Mouse (Mus musculus) midbrain, embryonic 13.5 days (tissue): ENCODE measurements around the gene Igdcc3. TPM values are rescaled to one million over a fixed set of nuclear protein-coding genes. Genes with fewer than 3 reads are reported as not detected.
A peak's percentile ranks its signal among the peaks of the same experiment; 100 is the strongest.

Experiments used
- ATAC-seq: fragments of 200-750 bp; cut with Nextera tagmentation; 2 replicates; pipeline ENCODE4 v1.8.0; 2017; ENCODE audit warnings: mild to moderate bottlenecking, moderate TSS enrichment, moderate library complexity
- H3K27ac ChIP-seq: fragments of 300-500 bp; sonication (generic); 2 replicates; pipeline ENCODE4 v1.5.1; 2015; ENCODE audit warnings: inconsistent platforms, mild to moderate bottlenecking, moderate library complexity
- H3K27me3 ChIP-seq: fragments of 300-500 bp; sonication (generic); 2 replicates; pipeline ENCODE4 v1.6.1; 2015; ENCODE audit warnings: mild to moderate bottlenecking, inconsistent platforms
- H3K36me3 ChIP-seq: fragments of 300-500 bp; sonication (generic); 2 replicates; pipeline ENCODE4 v1.6.1; 2015; ENCODE audit warnings: mild to moderate bottlenecking, inconsistent platforms
- H3K4me1 ChIP-seq: fragments of 300-500 bp; sonication (generic); replicated peaks from 2 replicates; pipeline ENCODE4 v1.6.1; 2015; ENCODE audit warnings: inconsistent platforms
- H3K4me2 ChIP-seq: fragments of 300-500 bp; sonication (generic); replicated peaks from 2 replicates; pipeline ENCODE4 v1.6.1; 2015; ENCODE audit warnings: moderate library complexity, mild to moderate bottlenecking, inconsistent platforms
- H3K4me3 ChIP-seq: fragments of 300-500 bp; sonication (generic); replicated peaks from 2 replicates; pipeline ENCODE4 v1.5.1; 2015; ENCODE audit warnings: mild to moderate bottlenecking, inconsistent platforms
- H3K9ac ChIP-seq: fragments of 300-500 bp; sonication (generic); replicated peaks from 2 replicates; pipeline ENCODE4 v1.6.1; 2015; ENCODE audit warnings: mild to moderate bottlenecking, inconsistent platforms
- H3K9me3 ChIP-seq: fragments of 300-500 bp; sonication (generic); 2 replicates; pipeline ENCODE4 v1.6.1; 2016; ENCODE audit warnings: mild to moderate bottlenecking, inconsistent platforms
- WGBS: fragments of 180-500 bp; shearing (Covaris S2); methylation state at CpG from one replicate; pipeline ENCODE4 v1.1.7; 2015; 5-methylcytosine and 5-hydroxymethylcytosine counted together
- polyA plus RNA-seq: library from polyadenylated mRNA; unstranded; fragments of >200 nt; fragmentation: Nextera tagmentation; extraction: Ambion mirVana; gene quantifications from 2 replicates; pipeline ENCODE4 v1.2.1, GENCODE M21; 2015

The Igdcc3 gene
- polyA plus RNA-seq, 1 experiment from 2014 or later = 25.2 TPM

DNA sequence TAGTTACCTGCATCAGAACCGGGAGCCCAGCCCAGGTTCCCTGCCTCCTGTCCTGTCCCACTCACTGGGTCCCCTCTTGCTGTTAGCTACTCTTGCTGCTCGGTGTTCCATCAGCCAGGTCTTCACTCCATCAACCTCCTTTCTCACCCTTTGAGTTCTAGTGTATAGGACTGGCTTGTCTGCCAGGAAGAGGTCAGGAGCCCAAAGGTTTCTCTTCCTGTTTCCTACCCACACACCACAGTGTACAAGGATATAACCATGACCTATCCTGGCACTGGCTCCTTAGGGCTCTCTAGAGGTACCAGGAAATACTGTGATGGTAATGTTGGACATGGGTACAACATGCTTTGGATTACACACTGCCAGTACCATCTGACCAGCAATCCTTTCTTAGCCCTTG, 27.3 kb upstream of the Igdcc3 start:
- Histone ChIP-seq H3K9ac (no peak overlapping the region), H3K4me1 (peaks cover 23% of the 10 kb centered on the region), H3K4me3 (no peak overlapping the region), H3K36me3 (peaks cover 45% of the 10 kb centered on the region), H3K4me2 (no peak overlapping the region), H3K27me3 (no peaks in the 10 kb centered on the region), H3K27ac (no peak overlapping the region), H3K9me3 (no peaks in the 10 kb centered on the region)
- ATAC-seq = no peak
- 100% methylated on average over 2 of the region's 2 CpGs for WGBS

DNA sequence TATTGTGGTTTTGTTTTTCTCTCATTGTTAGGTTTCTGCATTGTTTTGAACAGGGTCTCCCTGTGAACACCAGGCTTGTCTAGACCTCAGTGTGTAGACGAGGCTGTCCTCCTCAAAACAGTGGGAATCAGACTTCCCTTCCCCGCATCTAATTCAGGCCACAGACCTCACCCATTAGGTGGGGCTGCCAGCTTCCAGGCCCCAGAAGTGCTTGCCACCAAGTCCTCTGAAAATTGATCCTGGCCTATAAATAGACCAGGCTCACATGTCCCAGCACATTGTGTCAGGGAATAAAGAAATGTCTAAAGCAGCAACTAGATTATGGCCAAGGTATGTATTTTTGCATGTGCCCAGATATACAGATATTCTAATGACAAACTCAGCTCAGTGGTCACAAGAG, 25.1 kb upstream of the Igdcc3 start:
- Histone ChIP-seq H3K27me3 (no peaks in the 10 kb centered on the region), H3K4me1 (peaks cover under 1% of the 10 kb centered on the region), H3K4me3 (no peak overlapping the region), H3K9me3 (no peaks in the 10 kb centered on the region), H3K27ac (no peak overlapping the region), H3K4me2 (no peak overlapping the region), H3K36me3 (peaks cover 49% of the 10 kb centered on the region), H3K9ac (no peak overlapping the region; the same call in 1 of the 2 replicates)
- 81% methylated on average over 2 of the region's 2 CpGs for WGBS
- ATAC-seq = no peak

DNA sequence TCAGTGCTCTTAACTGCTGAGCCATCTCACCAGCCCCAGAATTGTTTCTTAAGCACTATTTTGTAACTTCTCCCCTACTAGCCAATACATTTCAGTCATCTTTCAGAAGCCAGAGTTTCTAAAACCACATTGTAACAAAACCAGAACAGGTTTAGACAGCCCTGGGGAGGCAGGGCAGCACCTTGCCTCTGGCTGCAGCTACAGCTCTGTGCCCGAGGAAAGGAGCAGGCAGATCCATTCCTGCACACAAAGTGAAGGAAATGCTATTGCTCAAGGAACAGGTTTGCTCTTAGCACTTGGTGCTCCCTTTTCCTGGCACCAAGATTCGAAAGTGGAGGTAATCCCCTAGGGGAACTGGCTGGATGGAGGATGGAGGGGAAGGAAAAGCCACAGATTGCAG, 23.5 kb upstream of the Igdcc3 start:
- no peak overlapping the region for H3K4me3 ChIP-seq
- no peaks in the 10 kb centered on the region for H3K4me1 ChIP-seq
- peaks cover 12% of the 10 kb centered on the region for H3K27me3 ChIP-seq
- ATAC-seq = no peak
- no peaks in the 10 kb centered on the region for H3K9me3 ChIP-seq
- no peak overlapping the region for H3K4me2 ChIP-seq
- no peak overlapping the region for H3K9ac ChIP-seq
- 75% methylated on average over 2 of the region's 2 CpGs for WGBS
- H3K27ac ChIP-seq = no peak overlapping the region
- peaks cover 49% of the 10 kb centered on the region for H3K36me3 ChIP-seq

DNA sequence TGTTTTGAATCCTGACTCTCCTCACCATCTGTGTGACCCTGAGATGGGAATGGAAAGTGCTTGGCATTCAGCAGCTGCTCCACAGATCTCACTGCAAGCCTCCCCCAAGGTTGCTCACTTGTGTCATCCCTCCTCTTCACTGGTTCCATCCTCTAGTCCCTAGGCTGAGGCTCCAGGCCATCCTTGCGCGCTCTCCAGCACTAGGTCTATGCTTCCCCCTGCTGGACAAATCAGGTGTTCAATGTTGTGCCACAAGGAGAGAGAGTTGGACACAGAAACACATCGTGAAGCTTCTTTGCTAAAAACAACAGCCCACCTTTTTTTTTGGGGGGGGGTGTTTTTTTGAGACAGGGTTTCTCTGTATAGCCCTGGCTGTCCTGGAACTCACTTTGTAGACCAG, 20.1 kb upstream of the Igdcc3 start:
- WGBS = 6% methylated on average over 3 of the region's 3 CpGs
- peak; percentile 75 for ATAC-seq
- H3K4me2 ChIP-seq = no peak overlapping the region

DNA sequence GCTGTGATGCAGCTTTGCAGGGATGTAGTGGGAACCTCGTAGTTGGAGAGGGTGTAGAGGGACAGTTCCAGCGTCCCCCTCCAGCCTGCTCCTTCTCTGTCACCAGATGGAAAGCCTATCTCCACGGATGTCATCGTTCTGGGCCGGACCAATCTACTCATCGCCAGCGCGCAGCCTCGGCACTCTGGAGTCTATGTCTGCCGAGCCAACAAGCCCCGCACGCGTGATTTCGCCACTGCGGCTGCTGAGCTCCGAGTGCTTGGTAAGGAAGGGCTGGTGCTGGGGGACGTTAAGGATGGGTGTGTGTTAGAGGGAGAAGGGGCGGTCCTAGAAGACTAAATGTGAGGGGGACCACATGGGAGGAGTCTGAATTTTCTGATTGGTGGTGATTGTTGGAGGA, 18.4 kb upstream of the Igdcc3 start:
- Histone ChIP-seq H3K9ac (no peak overlapping the region), H3K27ac (no peak overlapping the region), H3K9me3 (no peaks in the 10 kb centered on the region), H3K4me3 (no peak overlapping the region), H3K27me3 (peaks cover 22% of the 10 kb centered on the region), H3K4me1 (peaks cover 12% of the 10 kb centered on the region), H3K36me3 (peaks cover 44% of the 10 kb centered on the region), H3K4me2 (no peak overlapping the region)
- no peak for ATAC-seq
- 21% methylated on average over 17 of the region's 18 CpGs for WGBS

More for the DNA sequence above, 20.1 kb upstream of the Igdcc3 start:
- Histone ChIP-seq H3K36me3 (peaks cover 40% of the 10 kb centered on the region), H3K9me3 (no peaks in the 10 kb centered on the region), H3K27ac (no peak overlapping the region), H3K4me3 (no peak overlapping the region), H3K9ac (no peak overlapping the region), H3K27me3 (peaks cover 22% of the 10 kb centered on the region), H3K4me1 (peaks cover 12% of the 10 kb centered on the region)

DNA sequence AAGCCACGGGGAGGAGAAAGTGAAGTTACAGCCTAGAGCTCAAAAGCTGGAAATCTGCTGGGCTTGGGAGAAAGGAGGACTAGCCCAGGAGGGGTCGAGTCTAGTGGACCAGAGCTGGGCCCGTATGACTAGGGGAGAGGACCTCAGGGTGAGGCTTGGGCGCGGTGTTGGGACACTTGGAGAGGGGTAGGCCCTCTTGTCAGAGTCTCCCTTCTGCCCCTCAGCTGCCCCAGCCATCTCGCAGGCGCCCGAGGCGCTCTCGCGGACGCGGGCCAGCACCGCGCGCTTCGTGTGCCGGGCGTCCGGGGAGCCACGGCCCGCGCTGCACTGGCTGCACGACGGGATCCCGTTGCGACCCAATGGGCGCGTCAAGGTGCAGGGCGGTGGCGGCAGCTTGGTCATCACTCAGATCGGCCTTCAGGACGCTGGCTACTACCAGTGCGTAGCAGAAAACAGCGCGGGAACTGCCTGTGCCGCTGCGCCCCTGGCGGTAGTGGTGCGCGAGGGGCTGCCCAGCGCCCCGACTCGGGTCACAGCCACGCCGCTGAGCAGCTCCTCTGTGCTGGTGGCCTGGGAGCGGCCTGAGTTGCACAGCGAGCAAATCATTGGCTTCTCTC, 17.3 kb upstream of the Igdcc3 start:
- peak overlapping the region; percentile 44 for H3K4me3 ChIP-seq
- H3K27me3 ChIP-seq = peaks cover 22% of the 10 kb centered on the region
- peak overlapping the region; percentile 72 for H3K9ac ChIP-seq
- H3K36me3 ChIP-seq = peaks cover 33% of the 10 kb centered on the region
- no peaks in the 10 kb centered on the region for H3K9me3 ChIP-seq
- H3K4me2 ChIP-seq = peak overlapping the region; percentile 82
- H3K27ac ChIP-seq = no peak overlapping the region
- peaks cover 17% of the 10 kb centered on the region for H3K4me1 ChIP-seq
- 2% methylated on average over 45 of the region's 48 CpGs for WGBS
- peak; percentile 57; the same call in 1 of the 2 replicates for ATAC-seq

DNA sequence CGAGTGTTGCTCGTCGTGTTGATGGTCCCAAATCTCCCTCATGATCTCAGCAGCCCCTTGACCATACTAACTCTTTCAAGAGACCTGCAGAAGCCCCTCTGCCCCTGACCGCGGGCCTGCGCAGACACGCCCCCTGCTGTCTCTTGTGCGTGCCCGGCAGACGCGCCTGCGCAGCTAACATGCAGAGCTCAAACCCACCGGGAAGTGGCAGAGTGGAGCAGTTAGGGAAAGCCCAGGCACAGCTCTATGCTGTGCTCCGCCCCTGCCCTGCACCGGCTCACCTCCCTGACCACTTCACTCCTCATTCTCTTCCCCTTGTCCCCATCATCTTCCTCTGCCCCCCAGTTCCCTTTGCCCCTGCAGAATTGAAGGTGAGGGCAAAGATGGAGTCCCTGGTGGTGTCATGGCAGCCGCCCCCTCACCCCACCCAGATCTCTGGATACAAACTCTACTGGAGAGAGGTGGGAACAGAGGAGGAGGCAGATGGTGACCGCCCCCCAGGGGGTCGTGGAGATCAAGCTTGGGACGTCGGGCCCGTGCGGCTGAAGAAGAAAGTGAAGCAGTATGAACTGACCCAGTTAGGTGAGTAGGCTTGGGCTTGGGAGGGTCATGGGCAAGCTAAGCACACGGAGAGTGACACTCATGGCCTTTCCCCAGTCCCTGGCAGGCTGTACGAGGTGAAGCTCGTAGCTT, 12.7 kb upstream of the Igdcc3 start:
- Histone ChIP-seq H3K4me3 (no peak overlapping the region), H3K9me3 (no peaks in the 10 kb centered on the region), H3K27ac (no peak overlapping the region), H3K9ac (no peak overlapping the region), H3K27me3 (peaks cover 4% of the 10 kb centered on the region), H3K36me3 (peaks cover 64% of the 10 kb centered on the region), H3K4me2 (peak overlapping the region; percentile 1; the same call in 1 of the 2 replicates), H3K4me1 (peaks cover 16% of the 10 kb centered on the region)
- 8% methylated on average over 25 of the region's 25 CpGs for WGBS
- ATAC-seq = no peak

DNA sequence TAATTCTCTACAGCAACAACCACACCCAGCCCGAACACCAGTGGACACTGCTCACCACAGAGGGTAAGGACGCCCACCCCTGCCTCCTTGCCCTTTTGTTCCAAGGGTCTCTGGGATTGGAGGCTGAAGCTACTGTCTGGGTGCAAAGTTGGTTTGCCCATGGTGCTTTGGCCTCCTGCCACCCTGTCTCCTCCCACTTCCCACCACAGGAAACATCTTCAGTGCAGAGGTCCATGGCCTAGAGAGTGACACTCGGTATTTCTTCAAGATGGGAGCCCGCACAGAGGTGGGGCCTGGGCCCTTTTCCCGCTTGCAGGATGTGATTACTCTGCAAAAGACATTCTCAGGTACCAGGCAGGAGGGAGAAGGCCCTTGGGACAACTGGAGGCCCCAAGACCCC, 9.3 kb upstream of the Igdcc3 start:
- Histone ChIP-seq H3K4me3 (no peak overlapping the region), H3K9ac (no peak overlapping the region), H3K9me3 (no peaks in the 10 kb centered on the region), H3K27me3 (peaks cover 26% of the 10 kb centered on the region), H3K27ac (no peak overlapping the region), H3K4me1 (peaks cover 27% of the 10 kb centered on the region), H3K36me3 (peaks cover 52% of the 10 kb centered on the region), H3K4me2 (no peak overlapping the region)
- no peak for ATAC-seq
- 90% methylated on average over 5 of the region's 5 CpGs for WGBS

DNA sequence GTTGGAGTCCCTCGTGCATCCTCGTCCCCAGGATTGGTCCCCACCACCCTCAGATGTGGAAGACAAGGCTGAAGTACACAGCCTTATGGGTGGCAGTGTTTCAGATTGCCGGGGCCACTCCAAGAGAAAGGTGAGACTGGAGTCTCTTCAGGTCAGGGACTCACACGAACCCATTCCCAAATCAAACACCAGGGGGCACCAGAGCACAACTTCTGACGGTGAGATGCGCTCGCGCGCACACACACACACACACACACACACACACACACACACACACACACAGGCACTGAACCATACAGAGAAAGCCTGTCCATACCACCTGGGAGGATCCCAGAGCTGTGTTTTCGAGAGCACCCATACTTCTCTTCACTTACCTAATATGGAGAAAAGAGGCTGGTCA, 7.2 kb upstream of the Igdcc3 start:
- Histone ChIP-seq H3K27me3 (peaks cover 31% of the 10 kb centered on the region), H3K9me3 (no peaks in the 10 kb centered on the region), H3K4me2 (no peak overlapping the region), H3K27ac (no peak overlapping the region), H3K36me3 (peaks cover 45% of the 10 kb centered on the region), H3K9ac (no peak overlapping the region), H3K4me3 (no peak overlapping the region), H3K4me1 (peaks cover 28% of the 10 kb centered on the region)
- whole genome bisulfite sequencing = 2% methylated on average over 10 of the region's 10 CpGs
- peak; percentile 74 for ATAC-seq

DNA sequence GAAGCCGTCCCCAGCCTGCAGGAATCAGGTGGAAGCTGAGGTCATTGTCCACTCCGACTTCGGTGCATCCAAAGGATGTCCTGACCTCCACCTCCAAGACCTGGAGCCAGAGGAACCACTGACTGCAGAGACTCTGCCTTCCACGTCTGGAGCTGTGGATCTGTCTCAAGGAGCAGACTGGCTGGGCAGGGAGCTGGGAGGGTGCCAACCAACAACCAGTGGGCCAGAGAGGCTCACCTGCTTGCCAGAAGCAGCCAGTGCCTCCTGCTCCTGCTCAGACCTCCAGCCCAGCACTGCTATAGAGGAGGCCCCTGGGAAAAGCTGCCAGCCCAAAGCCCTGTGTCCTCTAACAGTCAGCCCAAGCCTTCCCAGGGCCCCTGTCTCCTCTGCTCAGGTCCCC, 5.9 kb upstream of the Igdcc3 start:
- H3K27ac ChIP-seq = no peak overlapping the region
- H3K27me3 ChIP-seq = peaks cover 31% of the 10 kb centered on the region
- WGBS = 80% methylated on average over 4 of the region's 4 CpGs
- peaks cover 37% of the 10 kb centered on the region for H3K4me1 ChIP-seq
- H3K9me3 ChIP-seq = no peaks in the 10 kb centered on the region
- no peak overlapping the region for H3K9ac ChIP-seq
- H3K4me2 ChIP-seq = no peak overlapping the region
- no peak overlapping the region for H3K4me3 ChIP-seq
- no peak for ATAC-seq
- peaks cover 37% of the 10 kb centered on the region for H3K36me3 ChIP-seq

DNA sequence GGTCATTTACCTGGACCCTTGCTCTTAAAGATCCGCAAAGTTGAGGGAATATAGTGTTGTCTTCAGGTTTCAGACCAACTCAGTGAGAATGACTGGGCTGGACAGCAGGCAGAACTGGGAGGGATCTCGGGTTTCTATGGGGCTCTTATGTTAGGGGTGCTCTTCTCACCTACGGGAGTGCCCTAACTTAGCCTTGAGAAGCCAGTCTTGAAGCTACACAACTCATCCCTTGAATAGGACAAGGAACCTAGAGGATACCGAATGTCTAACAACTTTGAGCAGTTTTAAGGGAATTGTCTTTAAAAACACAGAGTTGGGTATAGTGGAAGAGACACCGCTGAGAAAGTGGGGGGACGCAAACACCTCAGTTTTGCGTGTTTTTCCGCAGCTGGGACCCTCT, 498 bp upstream of the Igdcc3 start:
- Histone ChIP-seq H3K27ac (peak overlapping the region; percentile 95), H3K36me3 (peaks cover 19% of the 10 kb centered on the region), H3K27me3 (peaks cover 16% of the 10 kb centered on the region), H3K4me1 (peaks cover 61% of the 10 kb centered on the region), H3K4me3 (peak overlapping the region; percentile 97), H3K9ac (peak overlapping the region; percentile 98), H3K4me2 (peak overlapping the region; percentile 73), H3K9me3 (no peaks in the 10 kb centered on the region)
- 0 out of 2 replicates have a peak, but pooled peaks have one; percentile 2 for ATAC-seq
- WGBS = 4% methylated on average over 8 of the region's 8 CpGs

DNA sequence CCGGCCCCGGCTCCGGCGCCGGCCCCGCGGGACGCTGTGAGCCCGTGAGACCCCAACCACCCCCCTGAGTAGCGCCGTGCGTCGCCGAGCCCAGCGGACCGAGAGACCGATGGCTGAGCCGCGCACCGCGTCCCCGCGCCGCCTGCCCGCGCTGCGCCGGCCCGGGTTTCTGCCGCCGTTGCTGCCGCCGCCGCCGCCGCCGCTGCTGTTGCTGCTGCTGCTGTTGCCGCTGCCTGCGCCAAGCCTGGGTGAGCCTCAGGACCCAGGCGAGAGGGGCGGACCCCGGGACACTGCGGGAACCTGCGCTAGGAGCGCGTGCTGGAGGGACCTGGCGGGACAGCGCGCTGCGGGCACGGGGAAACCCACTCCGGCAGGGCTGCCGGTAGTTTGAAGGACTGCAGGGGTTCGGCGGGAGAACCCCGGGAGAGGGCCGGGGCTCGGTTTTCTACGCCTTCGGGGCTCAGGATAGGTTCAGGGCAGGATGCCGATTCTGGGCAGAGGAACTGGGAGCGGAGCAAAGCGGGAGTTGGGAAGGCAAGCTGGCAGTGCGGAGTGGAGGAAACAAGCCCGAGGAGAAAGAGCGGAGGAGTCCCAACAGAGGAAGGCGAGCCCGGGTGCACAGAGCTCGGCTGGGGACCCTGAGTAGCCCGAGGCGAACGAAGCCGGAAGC, 452 bp downstream of the Igdcc3 start:
- Histone ChIP-seq H3K4me1 (peaks cover 67% of the 10 kb centered on the region), H3K4me2 (peak overlapping the region; percentile 73), H3K9ac (peak overlapping the region; percentile 98), H3K9me3 (no peaks in the 10 kb centered on the region), H3K27ac (peak overlapping the region; percentile 95), H3K4me3 (peak overlapping the region; percentile 97), H3K36me3 (peaks cover 24% of the 10 kb centered on the region), H3K27me3 (peaks cover 8% of the 10 kb centered on the region; the same call in 1 of the 2 replicates)
- peak; percentile 79 for ATAC-seq
- under 1% methylated on average over 71 of the region's 73 CpGs for WGBS
